In genomic region chr9:61360727-61361631, GRCm38 (mm10) we compare ENCODE assay signal across 8 mouse cellular contexts. TPM values are rescaled to one million over a fixed set of nuclear protein-coding genes. Genes with fewer than 3 reads are reported as not detected.
DNase-seq lines count a peak whose midpoint lies in the region; ATAC-seq lines count a peak whose summit lies in the region.

No protein-coding gene starts in this region.

- no peak overlapping the region; the same call in 1 of the 2 replicates for H3K9ac ChIP-seq in heart, embryonic 11.5 days (ENCODE audit: low read depth, low read length)
- H3K9ac ChIP-seq in hindbrain, embryonic 14.5 days = no peak overlapping the region
- no peak overlapping the region for H3K9ac ChIP-seq in liver, embryonic 16.5 days (ENCODE audit: low read depth, low read length)

- H3K27me3 ChIP-seq in heart, embryonic 11.5 days (ENCODE audit: control insufficient read depth, insufficient read depth, low read length) = peaks cover 47% of the 10 kb centered on the region
- peaks cover 62% of the 10 kb centered on the region for H3K27me3 ChIP-seq in embryonic facial prominence, embryonic 10.5 days (replicated peaks; ENCODE audit: low read depth, poor library complexity, severe bottlenecking)
- peaks cover 18% of the 10 kb centered on the region; the same call in 1 of the 2 replicates for H3K27me3 ChIP-seq in hindbrain, embryonic 14.5 days (ENCODE audit: control insufficient read depth, insufficient read depth, low read length)
- H3K27me3 ChIP-seq in liver, embryonic 16.5 days (ENCODE audit: control insufficient read depth, insufficient read depth, low read depth, low read length) = peaks cover 24% of the 10 kb centered on the region

- peak; percentile 84 for ATAC-seq in heart, embryonic 11.5 days (replicated peaks; ENCODE audit: insufficient number of reproducible peaks, low FRiP score, low TSS enrichment)
- ATAC-seq in hindbrain, embryonic 14.5 days (ENCODE audit: low FRiP score) = peak; percentile 86
- ATAC-seq in liver, embryonic 16.5 days (ENCODE audit: low read depth) = peak; percentile 58
- no peak for ATAC-seq in monocyte, adult 5-6 weeks (replicated peaks; ENCODE audit: insufficient number of reproducible peaks, low FRiP score, low TSS enrichment, poor library complexity, severe bottlenecking)

- DNase-seq in heart, adult 8-10 months (ENCODE audit: low spot score) = no peak
- DNase-seq in embryonic facial prominence, embryonic 10.5 days (ENCODE audit: low spot score) = peak; percentile 91
- DNase-seq in hindbrain, embryonic 14.5 days (ENCODE audit: low spot score) = peak; percentile 65
- peak; percentile 81 for DNase-seq in thymus, postnatal 14 days
- no peak for DNase-seq in adipocyte (ENCODE audit: low spot score)

- H3K27ac ChIP-seq in heart, embryonic 11.5 days (ENCODE audit: low read depth, low read length) = peak overlapping the region; percentile 37
- H3K27ac ChIP-seq in embryonic facial prominence, embryonic 10.5 days (replicated peaks) = peak overlapping the region; percentile 83
- peak overlapping the region; percentile 16; the same call in 1 of the 2 replicates for H3K27ac ChIP-seq in hindbrain, embryonic 14.5 days
- H3K27ac ChIP-seq in liver, embryonic 16.5 days (ENCODE audit: low read length) = no peak overlapping the region

- peak overlapping the region; percentile 55 for H3K4me2 ChIP-seq in heart, embryonic 11.5 days
- no peak overlapping the region for H3K4me2 ChIP-seq in hindbrain, embryonic 14.5 days (replicated peaks)
- peak overlapping the region; percentile 24 for H3K4me2 ChIP-seq in liver, embryonic 16.5 days (ENCODE audit: low read depth, low read length)

- peaks cover 18% of the 10 kb centered on the region for H3K4me1 ChIP-seq in heart, embryonic 11.5 days (ENCODE audit: control insufficient read depth, insufficient read depth, low read length)
- peaks cover 55% of the 10 kb centered on the region for H3K4me1 ChIP-seq in embryonic facial prominence, embryonic 10.5 days
- H3K4me1 ChIP-seq in hindbrain, embryonic 14.5 days (replicated peaks; ENCODE audit: control insufficient read depth, insufficient read depth, low read length) = peaks cover 31% of the 10 kb centered on the region
- peaks cover 8% of the 10 kb centered on the region for H3K4me1 ChIP-seq in liver, embryonic 16.5 days (ENCODE audit: control insufficient read depth, low read depth, low read length)

- WGBS in heart, embryonic 11.5 days (ENCODE audit: insufficient replicate concordance) = 18% methylated on average over 17 of the region's 17 CpGs
- WGBS in embryonic facial prominence, embryonic 10.5 days = 19% methylated on average over 17 of the region's 17 CpGs
- 18% methylated on average over 16 of the region's 17 CpGs for WGBS in hindbrain, embryonic 14.5 days
- WGBS in liver, embryonic 16.5 days (ENCODE audit: insufficient replicate concordance) = 31% methylated on average over 17 of the region's 17 CpGs

- no peak overlapping the region for H3K4me3 ChIP-seq in heart, embryonic 11.5 days (ENCODE audit: low read depth, low read length)
- peak overlapping the region; percentile 38 for H3K4me3 ChIP-seq in embryonic facial prominence, embryonic 10.5 days
- no peak overlapping the region for H3K4me3 ChIP-seq in hindbrain, embryonic 14.5 days (replicated peaks; ENCODE audit: low read length)
- no peak overlapping the region for H3K4me3 ChIP-seq in liver, embryonic 16.5 days (ENCODE audit: low read depth, low read length)

- no peaks in the 10 kb centered on the region; the same call in 1 of the 2 replicates for H3K9me3 ChIP-seq in heart, embryonic 11.5 days (replicated peaks; ENCODE audit: control insufficient read depth, low read length)
- peaks cover 5% of the 10 kb centered on the region; the same call in 1 of the 2 replicates for H3K9me3 ChIP-seq in embryonic facial prominence, embryonic 10.5 days
- peaks cover 6% of the 10 kb centered on the region; the same call in 1 of the 2 replicates for H3K9me3 ChIP-seq in hindbrain, embryonic 14.5 days (ENCODE audit: control insufficient read depth, low read length)
- H3K9me3 ChIP-seq in liver, embryonic 16.5 days (replicated peaks; ENCODE audit: control insufficient read depth, low read length) = no peaks in the 10 kb centered on the region

- no peaks in the 10 kb centered on the region for H3K36me3 ChIP-seq in heart, embryonic 11.5 days (ENCODE audit: control insufficient read depth, insufficient read depth, low read length)
- H3K36me3 ChIP-seq in embryonic facial prominence, embryonic 10.5 days (replicated peaks) = no peaks in the 10 kb centered on the region
- H3K36me3 ChIP-seq in hindbrain, embryonic 14.5 days (replicated peaks; ENCODE audit: control insufficient read depth, insufficient read depth) = no peaks in the 10 kb centered on the region
- H3K36me3 ChIP-seq in liver, embryonic 16.5 days (ENCODE audit: control insufficient read depth, insufficient read depth) = no peaks in the 10 kb centered on the region

RNA-seq across cellular contexts. Expression of gene Tle3, which starts 11.2 kb away (rescaled TPM):
- polyA plus RNA-seq in heart, embryonic 11.5 days (2014; fragmentation: Nextera tagmentation; extraction: Ambion mirVana) = 9.3 and 11.4 TPM in 2 replicates
- total RNA-seq in heart, adult 8-10 months (2022) = 10 to 100 TPM in 3 of 4 experiments, 1 to 10 TPM in 1; 9.7 to 16.2 (median 14.0) TPM
- 50.3 and 51.9 TPM in 2 replicates for polyA plus RNA-seq in embryonic facial prominence, embryonic 10.5 days (2016; fragmentation: Nextera tagmentation; extraction: Ambion mirVana)
- 22.4 and 23.9 TPM in 2 replicates for polyA plus RNA-seq in hindbrain, embryonic 14.5 days (2014; fragmentation: Nextera tagmentation; extraction: Ambion mirVana)
- 3.0 and 3.6 TPM in 2 replicates for polyA plus RNA-seq in liver, embryonic 16.5 days (2015; fragmentation: Nextera tagmentation; extraction: Ambion mirVana)
- 96.0 to 177 TPM (median 119 TPM) in 3 replicates for total RNA-seq in monocyte, adult 5-6 weeks (2017)

Comparison
In these comparisons a context has a peak if more than half of its experiments do, and no peak if none do; other contexts are left out.
1. DNase-seq: peak in embryonic facial prominence, embryonic 10.5 days (single experiment), hindbrain, embryonic 14.5 days (single experiment) and thymus, postnatal 14 days (single experiment); none in heart, adult 8-10 months (single experiment) and adipocyte (single experiment).